Mouse (Mus musculus) lung, postnatal 36 days (tissue): ENCODE results near the gene Sik1.

Experiments
- DNase-seq: peaks from one replicate; pipeline ENCODE4 v3.0.0; 2022; ENCODE audit warnings: mixed read lengths

Gene Sik1

DNA sequence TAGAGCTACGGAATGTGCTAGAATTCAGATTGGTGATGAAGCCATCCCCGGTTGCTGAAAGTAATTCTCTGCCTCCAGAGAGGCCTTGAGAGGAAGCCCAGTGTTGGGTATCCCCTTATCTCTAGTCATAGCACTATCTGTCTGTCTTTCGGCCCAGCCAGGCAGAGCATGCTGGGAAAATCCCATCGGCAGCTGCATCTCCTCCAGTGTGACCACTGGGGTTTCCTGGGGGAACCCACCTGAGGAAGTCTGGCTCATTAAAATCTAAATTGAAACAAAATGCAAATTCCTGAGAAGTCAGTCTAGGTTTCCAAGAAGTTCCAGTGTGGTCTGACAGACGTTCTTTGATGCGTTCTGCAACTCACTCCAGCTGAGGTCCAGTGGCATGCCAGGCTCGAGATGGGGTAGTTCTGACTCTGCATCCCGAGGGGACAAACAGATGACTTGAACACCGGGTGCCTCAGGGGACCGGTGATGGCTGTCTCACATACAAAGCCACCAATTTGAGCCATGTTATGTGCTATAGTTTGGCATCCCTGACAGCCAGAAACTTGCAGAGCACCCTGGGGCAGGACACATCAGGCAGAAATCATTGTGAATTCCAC lies 19.8 kb upstream of the Sik1 start:
- no peak for DNase-seq

GRCm38 (mm10) chr17:31874691-31875090 lies 19.1 kb upstream of the Sik1 start:
- no peak for DNase-seq

DNA sequence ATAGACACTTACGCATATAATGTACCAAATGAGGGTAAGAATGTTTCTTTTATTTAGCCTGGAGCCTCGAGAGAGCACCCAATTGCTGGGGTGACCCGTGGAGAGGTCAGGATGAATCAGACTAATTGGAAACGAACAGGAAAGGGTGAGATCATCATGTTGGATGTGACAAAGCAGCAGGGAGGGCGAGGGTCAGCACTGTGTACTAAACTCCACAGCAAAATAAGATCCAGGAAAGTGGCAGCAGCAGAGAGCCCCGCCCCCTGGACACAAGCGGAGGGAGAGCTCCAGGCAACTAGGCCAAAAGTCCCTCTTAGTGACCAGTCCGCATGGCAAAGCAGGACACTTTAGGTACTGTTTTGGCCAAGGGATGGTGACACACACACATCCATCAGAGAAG lies 18.4 kb upstream of the Sik1 start:
- DNase-seq, result peak; percentile 82

GRCm38 (mm10) chr17:31873185-31873870 lies 17.7 kb upstream of the Sik1 start:
- DNase-seq, result no peak

DNA sequence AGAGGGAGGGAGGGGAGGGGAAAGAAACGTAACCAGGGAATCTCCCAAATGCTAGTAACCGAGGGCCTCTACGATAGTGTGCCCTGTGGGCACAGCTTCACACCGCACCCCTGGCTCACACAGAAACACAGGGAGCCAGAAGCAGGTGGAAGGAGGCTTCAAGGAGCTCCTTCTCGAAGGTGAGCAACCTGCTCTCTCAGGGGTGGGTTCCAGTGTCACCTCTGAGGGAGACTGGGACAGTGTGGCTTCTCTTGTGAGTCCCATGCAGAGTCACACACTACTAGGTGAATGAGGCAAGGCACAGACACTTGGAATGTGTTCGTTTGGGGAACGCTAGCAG lies 17.2 kb upstream of the Sik1 start:
- no peak for DNase-seq

DNA sequence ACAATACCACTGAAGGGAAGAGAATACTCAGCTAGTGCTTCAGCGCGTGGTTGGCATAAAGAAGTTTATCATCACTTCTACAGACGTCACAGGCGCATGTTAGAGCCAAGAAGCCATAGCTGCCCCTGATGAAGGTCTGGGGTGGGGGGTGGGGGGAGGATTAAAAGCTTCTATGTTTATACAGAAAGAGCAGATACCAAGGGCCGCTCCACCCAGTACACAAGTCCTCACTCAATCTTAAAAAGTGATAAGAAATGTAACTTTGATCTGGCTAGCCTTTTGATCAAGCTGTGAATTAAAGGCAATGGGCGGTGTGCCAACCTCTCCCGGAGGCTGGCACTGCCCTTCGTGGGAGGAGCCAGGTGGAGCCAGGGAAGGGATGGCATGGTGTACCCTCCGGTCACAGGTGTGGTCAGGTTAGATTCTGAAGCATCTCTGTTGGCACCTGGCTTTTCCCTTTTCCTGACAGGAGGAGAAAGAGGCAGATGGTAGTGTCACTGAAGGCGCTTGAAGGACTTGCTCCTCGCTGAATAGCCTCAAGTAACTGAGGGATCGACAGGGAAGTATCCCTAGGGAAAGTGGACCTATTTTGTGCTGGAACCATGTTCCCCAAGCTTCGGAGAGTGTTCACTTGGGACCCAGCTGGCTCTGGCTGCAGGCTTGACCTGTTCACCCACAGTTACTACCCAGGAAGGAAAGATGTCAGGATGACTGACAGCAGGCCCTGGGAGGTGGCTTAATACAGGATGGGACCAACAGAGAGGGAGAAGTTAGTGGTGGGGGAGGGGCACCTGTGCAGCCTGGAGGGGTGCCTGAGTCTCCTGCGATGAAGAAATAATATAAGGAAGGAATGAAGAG lies 16.6 kb upstream of the Sik1 start:
- DNase-seq, result peak; percentile 46

- no peak for DNase-seq
These were observed 15.4 kb upstream of the Sik1 start for GRCm38 (mm10) chr17:31870931-31871421.

DNA sequence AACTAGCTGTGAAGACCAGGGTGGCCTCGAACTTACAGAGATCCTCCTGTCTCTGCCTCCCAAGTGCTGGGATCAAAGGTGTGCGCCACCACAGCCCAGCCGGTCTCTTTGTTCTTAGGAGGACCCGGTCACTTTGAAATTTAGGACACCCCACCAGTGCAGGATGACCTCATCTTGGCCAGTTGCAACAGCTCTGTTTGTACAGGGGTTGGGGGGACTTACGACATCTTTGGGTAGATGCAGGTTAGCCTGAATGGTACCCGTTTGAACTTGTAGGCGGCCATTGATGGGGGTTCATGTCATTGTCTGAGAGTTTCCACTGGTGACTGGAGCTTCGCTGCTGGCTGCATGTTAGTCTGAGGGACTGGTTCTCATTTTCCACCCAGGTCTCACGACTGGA lies 14.8 kb upstream of the Sik1 start:
- no peak for DNase-seq

DNA sequence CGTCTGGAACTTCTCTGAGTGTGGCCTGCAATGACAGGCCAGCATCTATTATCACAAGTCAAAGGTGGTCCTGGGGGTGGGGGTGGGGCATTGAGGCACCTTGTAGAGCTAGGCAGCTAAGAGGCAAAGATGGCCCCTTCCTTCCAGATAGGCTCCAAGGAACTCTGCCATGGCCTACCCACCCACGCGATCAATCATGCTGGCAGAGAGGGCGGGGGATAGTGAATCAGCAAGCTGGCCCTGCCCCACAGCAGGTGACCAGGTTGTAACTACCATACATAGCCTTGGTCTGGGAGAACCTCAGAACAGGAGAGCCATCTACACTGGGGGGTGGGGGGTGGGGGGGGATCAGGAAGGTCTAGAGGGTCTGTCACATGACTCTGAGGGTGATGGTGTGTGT lies 12.5 kb upstream of the Sik1 start:
- DNase-seq, result no peak

- DNase-seq, result no peak
These were observed 11.5 kb upstream of the Sik1 start for GRCm38 (mm10) chr17:31867061-31867460.

- DNase-seq, result no peak
These were observed 10.0 kb upstream of the Sik1 start for GRCm38 (mm10) chr17:31865636-31866035.

DNA sequence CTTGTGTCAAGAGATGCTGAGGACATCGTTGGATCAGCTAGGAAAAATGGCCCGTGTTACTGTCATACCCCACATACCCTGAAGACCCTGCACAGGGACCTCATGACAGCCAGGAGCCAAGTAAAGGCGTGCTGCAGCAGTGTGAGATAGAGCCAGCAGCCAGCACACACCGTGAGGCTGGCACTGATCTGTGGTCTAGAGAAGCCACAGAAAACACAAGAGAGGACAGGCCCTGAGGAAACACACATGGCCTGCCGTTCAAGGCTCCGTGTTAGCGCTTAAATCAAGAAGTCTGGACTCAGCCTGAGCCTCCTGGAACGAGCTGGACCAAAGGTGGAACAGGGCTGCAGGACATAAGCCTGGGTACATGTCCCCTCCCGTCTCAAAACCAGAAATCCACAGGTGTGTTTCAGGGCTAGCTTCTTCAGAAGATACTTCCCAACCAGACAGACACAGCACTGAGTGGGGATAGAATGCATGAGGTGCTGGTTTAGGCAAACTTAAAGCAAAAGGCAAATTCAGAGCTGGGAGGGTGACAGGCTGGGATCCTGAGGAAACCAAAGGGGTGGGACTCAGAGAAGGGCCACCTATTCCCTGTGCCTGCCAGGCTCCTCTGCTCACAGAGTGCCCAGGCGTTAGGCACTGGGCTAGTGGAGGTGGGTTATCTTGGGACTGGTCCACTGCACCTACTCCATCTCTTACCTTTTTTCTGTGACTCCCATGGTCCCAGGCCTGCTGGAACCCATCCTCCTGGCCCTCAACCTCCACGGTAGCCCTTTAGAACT lies 9.3 kb upstream of the Sik1 start:
- DNase-seq, result no peak

GRCm38 (mm10) chr17:31863151-31863815 lies 7.7 kb upstream of the Sik1 start:
- no peak for DNase-seq

DNA sequence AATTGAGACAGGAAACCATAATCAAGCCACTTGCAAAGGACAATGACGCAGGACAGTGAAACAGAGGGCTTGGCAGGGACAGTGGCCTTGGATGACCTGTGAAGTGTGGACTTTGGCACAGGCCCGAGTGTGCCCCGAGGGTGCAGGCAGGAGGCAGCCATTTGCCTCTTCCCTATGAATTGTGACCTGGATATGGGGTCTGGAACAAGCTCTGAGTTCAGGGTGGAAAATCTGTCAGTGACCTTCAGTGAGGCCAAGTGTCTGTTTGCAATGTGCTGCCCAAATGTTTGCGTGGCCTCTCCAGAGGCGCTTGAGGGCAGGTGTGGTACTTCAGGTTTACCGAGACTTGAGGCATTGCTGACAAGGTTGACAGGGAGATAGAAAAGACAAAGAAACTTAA lies 6.5 kb upstream of the Sik1 start:
- DNase-seq, result peak; percentile 79

DNA sequence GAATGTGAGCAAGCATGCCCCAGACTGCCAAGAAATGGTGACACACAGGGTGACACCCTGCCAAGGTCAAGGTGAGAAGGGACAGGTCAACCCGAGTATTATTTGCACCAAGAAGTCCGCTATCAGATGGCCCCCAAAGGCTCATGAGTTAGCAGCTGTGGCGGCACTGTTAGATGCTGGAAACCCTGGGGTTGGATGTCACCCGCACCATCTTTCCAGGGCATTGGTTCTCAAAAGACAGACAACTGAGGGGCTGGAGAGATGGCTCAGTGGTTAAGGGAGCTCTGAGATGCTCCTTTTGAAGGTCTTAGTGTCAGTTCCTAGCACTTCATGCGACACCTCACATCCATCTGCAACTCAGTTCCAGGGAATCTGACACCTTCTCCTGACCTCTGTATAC lies 6.1 kb upstream of the Sik1 start:
- no peak for DNase-seq

GRCm38 (mm10) chr17:31860856-31861255 lies 5.3 kb upstream of the Sik1 start:
- DNase-seq, result no peak

DNA sequence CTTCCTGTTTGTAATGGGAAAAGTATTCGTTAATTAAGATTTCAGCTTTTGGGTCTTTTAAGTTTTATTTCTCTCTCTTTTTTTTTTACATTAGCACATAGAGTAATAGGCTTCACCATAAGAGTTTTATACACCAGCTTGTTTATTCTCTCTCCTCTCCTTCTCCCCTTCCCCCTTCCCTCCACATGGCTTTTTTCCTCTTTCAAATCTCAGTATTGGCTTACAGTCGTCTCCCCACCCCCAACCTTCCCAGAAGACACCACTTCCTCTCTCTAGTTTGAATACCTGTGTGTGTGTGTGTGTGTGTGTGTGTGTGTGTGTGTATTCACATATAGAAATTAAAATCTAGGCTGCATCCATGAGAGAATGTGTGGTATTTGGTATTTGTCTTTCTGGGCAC lies 3.8 kb upstream of the Sik1 start:
- no peak for DNase-seq

- DNase-seq, result no peak
These were observed 3.2 kb upstream of the Sik1 start for GRCm38 (mm10) chr17:31858786-31859185.

DNA sequence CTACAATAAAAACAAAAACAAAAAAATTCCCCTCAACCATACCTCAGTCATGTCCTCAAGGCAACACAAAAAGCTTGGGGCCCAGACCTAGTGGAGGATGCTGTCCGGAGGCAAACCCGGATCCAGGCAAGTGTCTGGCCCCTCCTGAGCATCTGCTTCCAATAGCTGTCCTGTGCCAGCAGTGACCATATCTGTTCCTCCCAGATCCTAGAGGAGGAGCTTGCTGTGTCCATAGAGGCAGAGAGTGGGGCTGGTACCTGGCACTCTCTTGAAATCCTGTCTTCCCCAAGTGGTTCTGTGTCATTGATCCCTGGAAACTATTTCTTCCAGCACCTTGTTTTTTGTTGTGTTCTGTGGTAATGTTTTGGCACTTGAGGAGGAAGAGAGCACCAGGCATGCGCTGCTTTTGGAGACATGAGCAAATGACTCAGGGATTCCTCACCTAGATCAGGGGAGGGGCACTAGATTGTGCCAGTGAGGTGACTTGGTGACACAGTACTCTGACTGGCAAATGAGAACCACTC lies 2.4 kb upstream of the Sik1 start:
- no peak for DNase-seq

DNA sequence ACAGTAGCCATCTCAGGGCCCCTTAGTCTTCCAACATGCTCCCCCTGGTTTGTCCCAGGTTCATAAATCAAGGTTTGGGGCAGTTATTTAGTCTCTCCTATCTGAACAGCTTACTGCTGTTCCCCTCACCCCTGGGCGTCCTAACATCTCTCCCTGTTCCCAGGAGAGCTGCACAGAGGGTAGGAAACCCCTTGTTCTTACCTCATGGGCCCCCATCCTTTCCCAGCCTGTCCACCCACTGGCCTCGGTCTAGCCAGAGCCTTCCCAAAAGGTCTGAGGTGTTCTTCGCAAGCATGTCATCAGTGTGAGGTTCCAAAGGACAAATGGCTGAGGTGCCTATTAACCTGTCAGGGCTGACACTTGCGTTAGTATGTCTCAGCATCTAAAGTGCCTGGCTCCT lies 1.6 kb upstream of the Sik1 start:
- DNase-seq, result no peak

DNA sequence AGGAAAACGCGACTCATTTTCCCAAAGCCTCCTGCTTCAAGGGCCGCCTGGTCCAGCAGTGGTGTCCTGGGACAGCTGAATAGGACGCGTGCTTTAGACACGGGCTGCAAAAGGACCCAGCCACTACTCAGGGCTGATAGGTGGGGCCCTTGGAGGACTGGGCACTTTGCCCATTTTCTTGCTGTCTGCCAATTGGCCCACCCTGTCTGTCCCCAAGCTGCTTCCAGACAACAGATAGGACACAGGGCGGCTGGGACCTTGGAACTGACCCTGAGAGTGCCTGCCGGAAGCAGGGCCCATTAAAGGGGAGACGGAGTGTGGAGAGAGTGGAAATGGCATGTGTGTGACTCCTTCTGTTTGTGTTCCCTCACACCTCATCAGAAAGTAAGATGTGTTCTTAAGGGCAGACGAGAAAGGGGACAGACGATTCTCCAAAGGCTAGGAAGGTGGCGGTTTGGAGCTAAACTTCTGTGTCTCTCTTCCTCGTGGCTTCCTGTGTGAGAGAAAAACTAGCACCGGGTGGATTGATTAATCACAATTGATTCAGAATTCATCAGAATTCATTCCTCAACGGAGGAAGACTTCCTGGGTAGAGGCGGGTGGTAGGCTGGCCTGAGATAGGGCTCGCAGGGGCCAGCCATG lies 1.0 kb upstream of the Sik1 start:
- peak; percentile 94 for DNase-seq
